Mouse (Mus musculus): Measurements from ENCODE around the gene Adrb1. TPM values are rescaled to one million over a fixed set of nuclear protein-coding genes. Genes with fewer than 3 reads are reported as not detected.
"Not testable (repeated sequence)": the region's sequence is repeated elsewhere in the genome, so short reads cannot be mapped to it uniquely, and the experiment has no call there.

Adrb1 gene
- total RNA-seq, 2 experiments from 2014 or later = 0.45 TPM; not detected in 1

DNA sequence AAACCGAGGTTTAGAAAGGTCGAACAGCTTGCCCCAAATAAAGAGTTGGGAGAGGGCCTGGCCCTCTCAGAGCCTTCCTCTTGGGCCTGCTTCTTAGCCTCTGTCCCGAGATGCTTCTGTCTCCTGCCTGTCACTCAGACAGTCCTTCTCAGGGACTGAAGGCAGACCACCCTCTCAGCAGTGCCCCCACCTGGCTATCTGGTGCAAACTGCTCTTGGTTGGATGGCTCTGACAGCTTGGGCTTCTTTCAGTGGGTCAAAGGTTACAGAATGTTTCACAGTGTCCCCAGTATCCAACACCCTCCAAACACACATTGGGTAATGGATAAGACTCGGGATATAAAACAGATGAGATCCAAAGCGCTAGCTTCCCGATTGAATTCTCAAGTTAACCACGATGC is 23.1 kb downstream of the Adrb1 start:
- no peak for ATAC-seq (replicated peaks; ENCODE audit: low FRiP score, poor library complexity, severe bottlenecking)

DNA sequence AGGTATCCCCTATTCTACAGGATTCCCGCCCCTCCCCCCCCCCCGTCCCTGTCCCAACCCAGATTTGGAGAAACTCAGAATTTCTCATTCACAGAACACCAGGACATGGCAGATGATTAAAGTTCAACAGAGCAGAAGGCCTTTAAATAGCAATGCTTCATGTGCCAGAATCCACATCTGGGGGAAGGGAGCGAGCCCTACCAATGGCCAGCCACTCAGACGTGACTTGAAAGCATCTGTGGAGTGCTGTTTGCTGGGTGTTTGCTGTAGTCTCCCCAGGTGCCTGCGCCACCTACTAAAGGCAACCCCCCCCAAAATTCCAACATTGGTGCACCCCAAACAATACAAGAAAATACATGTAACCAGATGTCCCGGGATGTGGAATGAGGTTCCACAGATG is 23.5 kb downstream of the Adrb1 start:
- no peak for ATAC-seq (replicated peaks; ENCODE audit: low FRiP score, poor library complexity, severe bottlenecking)

DNA sequence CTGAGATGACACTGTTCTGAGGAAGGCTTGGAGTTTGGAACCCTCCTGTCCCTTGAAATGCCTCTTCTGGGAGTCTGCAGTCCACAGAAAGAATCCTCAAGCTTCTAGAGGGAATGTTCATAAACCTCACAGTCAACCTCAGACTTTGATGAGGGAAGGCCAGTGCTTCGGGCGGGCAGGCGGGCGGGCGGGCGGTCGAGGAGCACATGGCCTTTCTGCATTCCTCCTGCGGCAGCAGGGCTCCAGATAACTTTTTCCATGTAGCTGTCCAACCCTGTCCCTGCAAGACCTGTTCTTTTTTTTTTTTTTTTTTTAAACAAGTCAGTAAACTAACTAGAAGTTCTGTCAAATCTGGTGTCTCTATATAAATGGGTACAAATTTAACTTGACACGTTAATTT is 24.6 kb downstream of the Adrb1 start:
- no peak for ATAC-seq (replicated peaks; ENCODE audit: low FRiP score, poor library complexity, severe bottlenecking)

DNA sequence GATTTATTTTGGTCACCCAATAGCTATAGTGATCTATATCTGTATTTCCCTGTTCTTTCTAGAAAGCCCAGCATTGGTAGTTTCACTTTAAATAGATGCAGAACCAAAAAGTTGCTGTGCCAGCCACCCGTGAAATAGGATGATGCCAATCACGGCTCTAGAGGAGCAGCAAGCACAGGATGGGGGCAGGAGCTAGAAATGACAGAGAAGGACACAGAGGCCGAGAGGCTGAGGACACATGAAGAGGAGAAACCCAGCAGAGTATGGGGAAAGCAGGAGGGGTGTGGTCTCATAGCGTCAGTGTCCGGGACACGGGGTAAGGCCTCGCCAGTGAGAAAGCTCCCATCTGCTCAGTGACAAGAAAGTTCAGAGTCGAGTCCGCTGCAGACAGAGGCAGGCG is 25.9 kb downstream of the Adrb1 start:
- no peak for ATAC-seq (replicated peaks; ENCODE audit: low FRiP score, poor library complexity, severe bottlenecking)

DNA sequence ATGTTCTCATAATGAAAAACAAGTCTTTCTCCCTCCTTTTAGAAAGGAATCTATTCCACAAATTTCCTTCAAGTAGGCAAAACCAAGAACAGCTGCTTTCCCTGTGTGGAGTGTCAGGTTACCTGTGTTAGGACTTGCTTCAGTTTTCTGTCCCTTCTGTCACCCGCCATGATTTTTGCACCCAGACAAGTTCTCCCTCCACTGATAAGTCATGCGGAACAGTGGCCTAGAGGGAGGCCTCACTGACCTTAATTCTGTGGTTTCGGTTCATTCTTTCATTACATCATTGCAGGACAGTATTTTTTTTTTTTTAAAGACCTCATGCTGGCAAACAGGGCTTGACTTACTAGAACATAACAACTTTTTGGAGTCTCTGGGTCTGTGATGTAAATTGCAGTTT is 27.3 kb downstream of the Adrb1 start:
- ATAC-seq (replicated peaks; ENCODE audit: low FRiP score, poor library complexity, severe bottlenecking) = no peak

DNA sequence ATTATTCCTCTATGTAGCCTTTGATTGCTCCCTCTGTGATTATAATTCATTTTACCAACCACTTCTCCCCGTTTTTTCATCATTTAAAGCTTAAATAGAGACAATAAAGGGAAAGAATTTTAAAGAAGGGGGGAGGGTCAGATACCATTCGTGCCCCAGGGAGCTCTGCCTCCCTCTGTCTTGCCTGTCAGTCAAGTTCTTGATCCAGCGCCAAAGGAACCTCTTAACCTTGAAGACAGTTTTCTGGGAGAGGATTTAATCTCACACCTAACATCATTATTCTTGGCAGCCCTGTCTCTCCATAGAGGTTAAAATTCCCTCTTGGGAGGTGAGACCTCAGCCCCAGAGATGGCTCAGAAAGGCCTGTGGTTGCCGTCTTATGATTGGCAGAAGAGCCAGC is 28.7 kb downstream of the Adrb1 start:
- no peak for ATAC-seq (replicated peaks; ENCODE audit: low FRiP score, poor library complexity, severe bottlenecking)

DNA sequence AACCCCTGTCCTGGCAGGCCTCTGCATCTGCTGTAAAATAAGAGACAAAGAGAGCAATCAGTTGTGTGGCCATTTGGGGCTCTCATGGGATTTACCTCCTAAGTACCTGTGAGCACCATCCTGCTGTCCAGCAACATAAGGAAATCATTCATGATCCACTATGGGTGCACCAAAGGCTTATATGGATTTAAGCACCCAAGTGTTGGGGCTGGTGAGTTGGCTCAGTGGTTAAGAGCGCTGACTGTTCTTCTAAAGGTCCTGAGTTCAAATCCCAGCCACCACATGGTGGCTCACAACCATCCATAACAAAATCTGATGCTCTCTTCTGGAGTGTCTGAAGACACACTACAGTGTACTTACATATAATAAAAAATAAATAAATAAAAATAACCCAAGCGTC is 32.5 kb downstream of the Adrb1 start:
- not testable (repeated sequence) for ATAC-seq (replicated peaks; ENCODE audit: low FRiP score, poor library complexity, severe bottlenecking)

DNA sequence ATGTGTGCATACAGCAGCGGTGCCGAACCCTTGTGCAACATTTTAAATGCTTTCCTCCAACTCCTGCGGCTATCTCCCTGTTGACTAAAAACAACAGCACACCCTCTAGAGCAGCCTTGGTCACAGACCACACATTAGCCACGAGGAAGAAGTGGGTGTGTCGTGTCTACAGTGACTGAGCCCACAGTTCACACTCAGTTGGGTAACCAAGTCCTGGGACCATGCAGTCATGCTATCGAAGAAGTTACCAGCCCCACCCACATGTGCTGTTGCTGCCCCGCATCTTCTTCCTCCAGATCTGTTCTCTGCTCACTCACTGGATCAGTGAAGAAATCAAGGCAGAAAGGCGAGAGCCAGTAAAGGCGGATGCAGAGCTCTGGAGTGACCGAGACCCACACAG is 34.4 kb downstream of the Adrb1 start:
- ATAC-seq (replicated peaks; ENCODE audit: low FRiP score, poor library complexity, severe bottlenecking) = no peak

DNA sequence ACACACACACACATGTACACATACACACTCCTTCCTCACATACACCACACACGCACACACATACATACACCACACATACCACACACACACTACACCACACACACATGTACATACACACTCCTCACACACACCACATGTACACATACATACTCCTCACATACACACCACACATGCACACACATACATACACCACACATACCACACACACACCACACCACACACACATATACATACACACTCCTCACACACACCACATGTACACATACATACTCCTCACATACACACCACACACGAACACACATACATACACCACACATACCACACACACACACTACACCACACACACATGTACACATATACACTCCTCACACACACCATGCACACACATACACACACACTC is 36.3 kb downstream of the Adrb1 start:
- no peak for ATAC-seq (replicated peaks; ENCODE audit: low FRiP score, poor library complexity, severe bottlenecking)

DNA sequence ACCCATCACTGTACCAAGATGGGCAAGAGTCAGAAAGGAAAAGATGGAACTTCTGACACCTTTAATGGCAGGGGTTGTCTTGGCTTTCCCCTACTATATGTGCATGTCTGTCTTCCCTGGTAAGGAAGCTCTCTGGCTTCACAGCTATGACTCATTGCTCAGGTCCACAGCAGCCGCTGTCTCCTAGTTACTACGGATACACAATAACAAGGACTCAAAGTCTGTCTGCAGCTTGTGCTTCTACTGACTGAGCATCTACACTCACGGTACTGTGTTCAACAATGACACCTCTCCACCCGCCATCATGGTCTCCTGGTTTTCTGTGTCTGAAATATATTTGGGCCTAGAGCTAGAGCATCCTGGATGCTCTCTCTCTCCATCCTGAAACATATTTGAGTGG is 37.7 kb downstream of the Adrb1 start:
- ATAC-seq (replicated peaks; ENCODE audit: low FRiP score, poor library complexity, severe bottlenecking) = no peak

DNA sequence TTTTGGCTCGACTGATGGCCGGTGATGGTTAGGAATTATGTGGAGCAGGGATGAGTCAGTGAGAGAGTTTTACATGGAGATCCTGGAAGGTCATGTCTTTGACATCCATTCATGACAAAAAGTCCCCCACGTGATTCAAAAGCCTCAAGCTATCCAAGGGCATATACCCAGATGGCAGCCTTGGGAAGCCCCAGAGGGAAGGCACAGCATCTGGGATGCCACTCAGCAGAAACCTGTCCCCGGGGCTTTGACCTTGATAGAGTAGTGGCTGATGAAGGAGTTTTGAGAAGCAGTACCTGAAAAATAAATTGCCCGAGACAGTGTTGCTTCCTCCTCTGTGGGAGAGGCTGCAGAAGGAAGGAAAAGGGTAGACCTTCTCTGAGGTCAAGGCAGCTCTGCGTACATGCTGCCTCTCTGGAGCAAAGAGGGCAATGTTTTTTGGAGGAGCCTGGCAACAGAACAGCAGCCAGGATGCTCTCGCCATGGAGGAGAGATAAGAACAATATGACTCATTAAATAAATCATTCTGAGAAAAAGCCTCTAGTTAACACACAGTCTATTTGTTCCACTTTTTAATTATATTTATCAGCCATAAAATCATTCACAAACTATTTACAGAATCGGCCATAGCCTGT is 38.4 kb downstream of the Adrb1 start:
- no peak for ATAC-seq (replicated peaks; ENCODE audit: low FRiP score, poor library complexity, severe bottlenecking)

DNA sequence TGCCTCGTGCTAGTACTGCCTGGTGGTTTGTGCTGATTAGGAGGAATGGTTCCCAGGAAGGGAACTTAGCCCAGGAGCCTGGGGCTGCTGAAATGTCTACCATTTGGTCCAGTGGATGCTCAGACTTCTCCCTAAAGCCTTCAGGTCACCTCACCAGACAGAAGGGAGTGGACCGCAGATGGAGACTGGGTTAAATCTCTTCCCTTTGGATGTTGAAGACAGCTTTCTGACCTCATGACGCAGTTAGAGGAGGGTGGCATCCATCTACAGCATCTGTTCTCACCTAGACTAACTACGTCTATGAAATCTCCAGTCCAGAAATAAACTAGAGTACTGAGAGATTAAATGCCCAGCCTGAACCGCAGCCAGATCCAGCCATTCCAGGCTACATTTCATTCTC is 39.1 kb downstream of the Adrb1 start:
- no peak for ATAC-seq (replicated peaks; ENCODE audit: low FRiP score, poor library complexity, severe bottlenecking)

DNA sequence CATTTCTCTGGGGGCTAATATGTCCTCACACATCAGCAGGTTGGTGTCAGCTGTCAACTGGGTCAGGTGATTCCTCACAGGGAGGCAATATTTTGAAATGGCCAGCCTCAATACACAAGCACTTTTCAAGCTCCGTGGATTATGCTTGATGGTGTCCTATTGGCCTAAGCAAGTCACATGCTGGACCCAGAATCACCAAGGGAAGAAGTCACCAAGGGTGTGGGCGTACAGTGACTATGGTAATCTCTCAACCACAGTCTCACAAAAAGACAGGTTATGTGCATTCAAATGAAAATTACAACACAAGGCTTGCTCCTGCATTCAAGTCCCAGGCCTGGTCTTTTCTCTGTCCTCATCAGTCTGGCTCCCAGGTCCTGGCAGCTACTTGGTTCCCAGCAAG is 39.7 kb downstream of the Adrb1 start:
- ATAC-seq (replicated peaks; ENCODE audit: low FRiP score, poor library complexity, severe bottlenecking) = no peak

DNA sequence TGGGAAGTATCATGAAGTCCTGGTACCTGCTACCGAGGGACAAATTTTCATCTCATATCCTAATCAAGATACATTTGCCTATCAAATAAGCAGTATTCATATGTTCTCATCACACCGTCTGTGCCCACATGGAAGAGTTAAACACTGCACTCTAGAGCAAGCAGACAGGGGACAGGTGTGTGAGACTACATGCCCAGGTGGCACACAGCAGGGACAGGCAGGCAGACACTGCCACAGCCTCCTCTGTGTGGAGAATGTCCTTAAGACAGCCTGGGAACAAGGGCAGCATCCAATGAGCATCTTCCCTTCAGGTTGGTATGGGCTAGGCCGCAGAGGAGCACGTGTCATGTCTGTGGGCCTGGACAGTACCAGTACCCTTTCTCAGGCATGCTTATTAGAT is 40.7 kb downstream of the Adrb1 start:
- no peak for ATAC-seq (replicated peaks; ENCODE audit: low FRiP score, poor library complexity, severe bottlenecking)

DNA sequence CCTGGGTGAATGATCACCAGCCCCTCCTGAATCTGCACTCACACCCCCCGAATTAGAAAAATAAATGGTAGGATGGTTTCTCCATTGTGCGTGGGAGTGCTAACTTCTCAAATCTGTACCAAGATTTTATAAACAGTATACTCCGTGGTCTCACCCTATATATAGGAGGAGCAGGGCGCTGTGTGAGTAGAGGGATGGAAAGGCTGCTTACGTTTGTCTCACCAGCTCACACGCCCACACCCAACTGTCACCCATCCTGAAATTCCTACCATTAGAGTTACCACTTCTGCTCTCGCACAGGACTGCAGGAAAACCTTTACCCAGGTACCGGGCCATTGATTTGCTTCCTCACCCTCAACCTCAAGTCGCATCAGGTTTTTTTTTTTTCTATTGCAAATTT is 47.0 kb downstream of the Adrb1 start:
- no peak for ATAC-seq (replicated peaks; ENCODE audit: low FRiP score, poor library complexity, severe bottlenecking)

DNA sequence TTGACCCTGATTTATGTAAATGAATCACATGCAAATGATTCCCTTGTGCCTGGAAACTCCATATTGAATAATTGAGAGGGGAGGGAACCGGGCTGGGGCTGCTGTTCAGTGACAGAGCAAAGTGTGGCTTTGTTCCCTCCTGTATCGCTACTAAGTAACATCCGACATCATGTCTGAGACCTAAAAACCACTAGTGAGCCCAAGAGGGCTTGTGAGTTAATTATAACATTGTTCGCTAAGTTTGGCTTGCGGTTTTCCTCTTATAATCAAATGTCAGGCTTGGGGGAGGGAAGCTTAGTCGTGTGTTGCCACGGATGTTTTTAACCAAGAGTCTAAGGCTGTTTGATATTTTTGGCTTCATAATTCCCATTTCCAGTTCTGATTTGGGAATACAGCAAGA is 50.2 kb downstream of the Adrb1 start:
- ATAC-seq (replicated peaks; ENCODE audit: low FRiP score, poor library complexity, severe bottlenecking) = no peak

DNA sequence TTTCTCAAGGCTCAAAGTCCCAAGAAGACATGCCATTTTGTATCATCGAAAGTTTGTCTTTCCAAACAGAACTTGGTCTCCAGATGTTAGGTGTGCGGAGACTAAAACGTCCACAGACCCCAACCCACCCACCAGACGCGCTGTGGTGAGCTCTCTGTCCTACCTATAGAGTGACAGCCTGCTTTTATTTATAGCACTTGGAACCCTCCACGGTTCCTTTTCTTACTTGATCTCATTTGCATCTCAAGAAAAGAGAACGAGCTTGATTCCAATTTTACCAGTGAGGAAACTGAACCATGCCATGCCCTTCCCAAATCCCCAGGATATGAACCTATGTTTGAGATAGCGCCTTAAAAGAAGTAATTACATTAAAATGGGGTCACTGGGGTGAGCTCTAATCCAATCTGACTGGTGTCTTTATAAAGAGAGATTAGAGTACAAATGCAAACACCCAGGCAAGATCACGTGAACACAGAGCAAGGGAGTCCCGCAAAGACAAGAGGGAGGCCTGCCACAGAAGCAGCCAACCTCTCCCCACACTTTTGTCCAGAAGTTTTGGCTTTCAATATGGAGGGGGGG is 51.5 kb downstream of the Adrb1 start:
- ATAC-seq (replicated peaks; ENCODE audit: low FRiP score, poor library complexity, severe bottlenecking) = no peak

DNA sequence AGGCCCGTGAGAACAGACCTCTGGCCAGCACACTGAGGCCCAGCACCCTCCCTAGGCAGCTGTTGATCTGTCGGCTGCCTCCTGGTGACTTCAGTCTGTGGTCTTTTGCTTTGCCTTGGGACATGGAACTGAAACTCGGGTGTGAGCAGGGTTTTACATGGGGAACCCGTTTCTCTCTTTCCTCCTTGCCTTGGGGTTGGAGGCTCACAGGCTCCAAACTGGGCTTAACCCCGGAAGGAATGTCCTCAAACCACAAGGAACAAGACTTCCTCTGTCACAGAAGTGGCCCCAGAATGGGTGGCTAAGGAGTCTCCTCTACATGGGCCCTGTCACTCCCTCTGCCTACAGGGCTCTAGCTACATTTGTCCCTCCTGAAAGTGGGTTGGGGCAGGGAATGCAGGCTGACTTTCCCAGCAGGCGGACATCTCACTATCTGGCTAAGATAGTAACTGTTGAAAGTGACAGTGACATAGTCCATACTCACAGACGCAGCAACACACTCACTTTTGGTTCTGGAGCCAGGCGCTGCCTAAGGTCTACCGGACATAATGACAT is 52.5 kb downstream of the Adrb1 start:
- no peak for ATAC-seq (replicated peaks; ENCODE audit: low FRiP score, poor library complexity, severe bottlenecking)

DNA sequence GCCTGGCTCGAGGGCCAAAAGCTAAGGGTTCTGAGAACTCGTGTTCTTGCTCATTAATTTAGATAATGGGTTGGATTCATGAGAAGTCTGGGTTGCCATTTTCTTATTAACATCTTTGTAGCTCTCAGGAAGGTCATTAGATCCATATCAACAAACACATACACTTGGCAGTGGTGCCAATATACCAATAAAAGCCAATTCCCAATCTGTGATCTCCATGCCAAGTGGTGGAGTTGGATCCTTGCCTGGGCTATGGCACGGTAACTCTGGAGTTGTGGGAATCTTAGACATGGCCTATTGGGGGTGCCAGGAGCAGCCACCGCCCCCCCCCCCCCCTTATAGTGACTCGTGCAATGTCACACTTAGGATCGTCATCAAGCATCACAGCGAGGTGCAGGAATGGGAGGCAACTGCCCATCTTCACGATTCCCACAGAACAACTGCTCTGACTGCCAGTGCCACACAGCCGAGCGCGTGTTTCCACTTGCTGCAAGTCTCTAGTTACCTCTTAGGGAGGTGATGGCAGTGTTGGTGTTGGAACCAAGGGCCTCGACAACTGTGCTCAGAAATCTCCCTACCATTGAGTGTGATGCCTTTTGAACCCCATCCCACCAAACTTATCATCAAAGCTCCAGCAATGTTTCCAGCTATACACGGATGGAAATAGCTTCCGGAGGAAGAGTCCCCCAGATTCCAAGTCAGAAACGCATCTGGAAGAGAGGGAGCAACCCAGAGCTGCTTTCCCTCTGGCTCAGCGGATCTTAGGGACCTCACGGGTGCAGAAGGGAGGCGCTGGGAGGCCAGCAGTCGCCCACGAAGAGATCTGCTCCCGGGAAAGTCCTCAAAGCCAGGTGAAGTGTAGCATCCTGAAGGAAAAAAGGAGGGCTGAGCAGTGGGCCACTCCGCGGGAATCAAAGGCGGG is 53.2 kb downstream of the Adrb1 start:
- ATAC-seq (replicated peaks; ENCODE audit: low FRiP score, poor library complexity, severe bottlenecking) = no peak

DNA sequence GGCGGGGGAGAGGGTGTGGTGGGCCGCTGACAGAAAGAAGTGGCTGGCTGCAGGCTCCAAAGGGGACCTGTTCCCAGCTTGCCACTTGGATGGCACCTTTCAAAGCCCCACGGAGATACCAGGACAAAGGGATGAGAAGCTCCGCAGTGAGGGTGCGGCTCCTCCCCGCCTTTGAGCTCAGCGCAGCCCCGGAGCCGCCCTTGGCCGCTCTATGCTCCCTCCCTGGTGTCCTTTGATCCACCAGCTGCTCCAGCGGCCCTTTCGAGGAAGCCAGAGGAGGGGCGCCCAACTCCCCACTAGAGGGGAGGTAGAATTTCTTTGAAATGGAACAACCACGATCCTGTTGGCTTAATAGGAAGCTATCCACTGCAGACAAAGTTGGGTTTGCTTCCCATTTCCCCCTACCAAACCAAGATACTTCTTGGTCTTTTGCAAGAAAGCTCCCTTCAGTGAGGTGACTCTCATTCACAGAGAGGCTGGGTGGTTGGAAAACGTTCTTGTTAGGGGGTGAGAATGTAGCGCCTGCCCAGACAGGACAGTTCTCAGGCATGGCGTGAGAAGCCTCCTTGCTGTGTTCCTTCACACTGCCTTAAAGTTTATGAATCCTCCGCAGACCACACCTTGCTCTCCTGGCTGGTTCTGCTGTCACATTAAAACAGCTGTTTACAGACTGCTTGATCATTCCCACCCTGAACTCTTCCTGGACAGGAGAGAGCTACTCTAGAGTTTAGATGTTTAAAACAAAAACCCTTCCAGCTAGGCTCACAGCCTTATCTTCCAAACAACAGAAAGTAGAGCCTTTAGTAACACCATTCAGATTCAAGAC is 54.1 kb downstream of the Adrb1 start:
- ATAC-seq (replicated peaks; ENCODE audit: low FRiP score, poor library complexity, severe bottlenecking) = 0 out of 2 replicates have a peak, but pooled peaks have one; percentile 10
